Mouse (Mus musculus): Measurements from ENCODE around the gene Gtf3a.
A peak's percentile ranks its signal among the peaks of the same experiment; 100 is the strongest.

Gtf3a gene

GRCm38 (mm10) chr5:146983216-146983615 is 34.8 kb downstream of the Gtf3a start:
- no peak for DNase-seq (ENCODE audit: low spot score)

- no peak for DNase-seq (ENCODE audit: low spot score)
Measured at GRCm38 (mm10) chr5:146985725-146986433, 37.4 kb downstream of the Gtf3a start.

- DNase-seq (ENCODE audit: low spot score), result no peak
Measured at GRCm38 (mm10) chr5:146987588-146987987, 39.1 kb downstream of the Gtf3a start.

GRCm38 (mm10) chr5:146989051-146989450 is 40.6 kb downstream of the Gtf3a start:
- DNase-seq (ENCODE audit: low spot score), result no peak

- no peak for DNase-seq (ENCODE audit: low spot score)
Measured at GRCm38 (mm10) chr5:146993509-146993908, 45.1 kb downstream of the Gtf3a start.

GRCm38 (mm10) chr5:146994973-146995372 is 46.5 kb downstream of the Gtf3a start:
- DNase-seq (ENCODE audit: low spot score), result no peak

- no peak for DNase-seq (ENCODE audit: low spot score)
Measured at GRCm38 (mm10) chr5:146996812-146997211, 48.4 kb downstream of the Gtf3a start.

- DNase-seq (ENCODE audit: low spot score), result no peak
Measured at GRCm38 (mm10) chr5:146998802-146999201, 50.3 kb downstream of the Gtf3a start.

GRCm38 (mm10) chr5:147001312-147001711 is 52.9 kb downstream of the Gtf3a start:
- peak; percentile 12 for DNase-seq (ENCODE audit: low spot score)

GRCm38 (mm10) chr5:147003303-147003702 is 54.8 kb downstream of the Gtf3a start:
- no peak for DNase-seq (ENCODE audit: low spot score)

Data from c-Kit-positive CD71-positive TER-119-positive erythroid progenitor cells, embryonic 14.5 days (primary cell).